Mouse (Mus musculus) lung, adult 2 months (tissue): ENCODE measurements around the gene Kcnj11.

ENCODE experiments used
- CTCF ChIP-seq: fragments of 200-500 bp; IDR thresholded peaks from 2 replicates; pipeline ENCODE4 v1.5.1; 2011; ENCODE audit warnings: mild to moderate bottlenecking, low read length, control low read depth; ENCODE audit not compliant: insufficient read depth
- POLR2A ChIP-seq: fragments of 200-500 bp; IDR thresholded peaks from 2 replicates; pipeline ENCODE4 v1.6.1; 2011; ENCODE audit warnings: low read depth, mild to moderate bottlenecking, control low read depth, low read length, borderline replicate concordance; ENCODE audit errors: extremely low read depth

GRCm38 (mm10) chr7:46125340-46125739 lies 24.8 kb upstream of the Kcnj11 start:
- TF ChIP-seq CTCF = no peak
- TF ChIP-seq POLR2A = no peak
